ENCODE assay signal across 19 mouse cellular contexts in the genomic region with DNA sequence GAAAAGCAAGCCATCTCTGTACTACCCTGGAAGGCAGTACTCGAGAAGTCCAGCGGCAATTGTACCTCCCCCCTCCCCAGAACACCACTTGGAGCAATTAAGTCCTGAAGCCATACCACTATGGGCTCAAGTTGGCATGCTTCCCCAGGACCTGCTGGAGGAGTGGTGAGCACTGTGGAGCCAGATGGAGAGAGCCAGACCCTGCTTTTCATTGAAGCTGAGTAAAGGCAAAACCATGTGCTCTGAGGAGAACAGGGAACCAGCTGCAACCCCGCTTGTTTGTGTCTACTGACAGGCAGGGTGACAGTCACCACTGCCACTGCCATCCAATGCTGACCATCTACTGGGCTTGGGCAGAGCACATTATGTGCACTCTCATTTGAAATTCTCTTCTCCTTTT. TPM values are rescaled to one million over a fixed set of nuclear protein-coding genes. Genes with fewer than 3 reads are reported as not detected.
A peak's percentile ranks its signal among the peaks of the same experiment; 100 is the strongest.
DNase-seq lines count a peak whose midpoint lies in the region; ATAC-seq and TF ChIP-seq lines count a peak whose summit lies in the region.
"Had no signal": no experiment of that assay in that cellular context is flagged by ENCODE, and none has a peak within 500 bp of the region (broad histone marks: within the 10 kb centered on the region; RNA-seq: fewer than 3 reads in every experiment).

No protein-coding gene starts in this region.

- H3K27ac ChIP-seq in forebrain, embryonic 13.5 days = no peak overlapping the region
- H3K27ac ChIP-seq in forebrain, embryonic 10.5 days = no peak overlapping the region
- H3K27ac ChIP-seq in left cerebral cortex, adult 2 months = no peak overlapping the region
- no peak overlapping the region for H3K27ac ChIP-seq in forebrain, embryonic 15.5 days (replicated peaks)
- H3K27ac ChIP-seq in heart, embryonic 12.5 days (ENCODE audit: poor library complexity, severe bottlenecking) = no peak overlapping the region
- H3K27ac ChIP-seq: embryonic facial prominence, embryonic 12.5 days; hindbrain, embryonic 10.5 days; hindbrain, embryonic 15.5 days had no signal

- no peaks in the 10 kb centered on the region for H3K4me1 ChIP-seq in forebrain, embryonic 13.5 days
- no peaks in the 10 kb centered on the region; the same call in 1 of the 2 replicates for H3K4me1 ChIP-seq in forebrain, embryonic 10.5 days
- H3K4me1 ChIP-seq in forebrain, embryonic 15.5 days = peaks cover 5% of the 10 kb centered on the region; the same call in 1 of the 2 replicates
- no peaks in the 10 kb centered on the region for H3K4me1 ChIP-seq in heart, embryonic 12.5 days (replicated peaks)
- H3K4me1 ChIP-seq: embryonic facial prominence, embryonic 12.5 days; hindbrain, embryonic 10.5 days; hindbrain, embryonic 15.5 days had no signal

- 76% methylated on average over 3 of the region's 3 CpGs for WGBS in forebrain, embryonic 13.5 days
- 85% methylated on average over 3 of the region's 3 CpGs for WGBS in forebrain, embryonic 10.5 days
- 52% methylated on average over 3 of the region's 3 CpGs for WGBS in forebrain, embryonic 15.5 days
- WGBS in heart, embryonic 12.5 days = 69% methylated on average over 3 of the region's 3 CpGs

- intact Hi-C loops in left cerebral cortex, postnatal 4 days (cut with DNase I) = no loop called here
- intact Hi-C loops in left cerebral cortex, adult 2 months (cut with DNase I) = no loop called here

- ATAC-seq in forebrain, embryonic 13.5 days = peak; percentile 65; the same call in 1 of the 2 replicates
- ATAC-seq in forebrain, embryonic 15.5 days (replicated peaks) = peak; percentile 81
- no peak for ATAC-seq in heart, embryonic 12.5 days (ENCODE audit: insufficient number of reproducible peaks, low FRiP score)
- ATAC-seq: inflammation-experienced regulatory T-cells, adult 6 months; intestine, postnatal 0 days had no signal

- TF ChIP-seq POLR2A in brain, embryonic 14.5 days (IDR thresholded peaks at IDR 0.05; ENCODE audit: borderline replicate concordance, extremely low read depth, insufficient read depth, insufficient read length, poor library complexity, severe bottlenecking) = no peak

- H3K9ac ChIP-seq in forebrain, embryonic 13.5 days = no peak overlapping the region
- H3K9ac ChIP-seq in forebrain, embryonic 15.5 days (replicated peaks) = no peak overlapping the region
- H3K9ac ChIP-seq in heart, embryonic 12.5 days = no peak overlapping the region
- H3K9ac ChIP-seq: embryonic facial prominence, embryonic 12.5 days; hindbrain, embryonic 15.5 days had no signal

- H3K4me3 ChIP-seq in forebrain, embryonic 13.5 days = no peak overlapping the region
- no peak overlapping the region for H3K4me3 ChIP-seq in forebrain, embryonic 10.5 days
- no peak overlapping the region for H3K4me3 ChIP-seq in left cerebral cortex, adult 2 months
- H3K4me3 ChIP-seq in forebrain, embryonic 15.5 days = no peak overlapping the region
- no peak overlapping the region for H3K4me3 ChIP-seq in heart, embryonic 12.5 days
- H3K4me3 ChIP-seq: embryonic facial prominence, embryonic 12.5 days; hindbrain, embryonic 10.5 days; hindbrain, embryonic 15.5 days had no signal

- H3K36me3 ChIP-seq in forebrain, embryonic 13.5 days (ENCODE audit: poor library complexity, severe bottlenecking) = no peaks in the 10 kb centered on the region
- H3K36me3 ChIP-seq in forebrain, embryonic 10.5 days (replicated peaks) = no peaks in the 10 kb centered on the region
- H3K36me3 ChIP-seq in forebrain, embryonic 15.5 days = no peaks in the 10 kb centered on the region
- H3K36me3 ChIP-seq in heart, embryonic 12.5 days = no peaks in the 10 kb centered on the region
- H3K36me3 ChIP-seq: embryonic facial prominence, embryonic 12.5 days; hindbrain, embryonic 10.5 days; hindbrain, embryonic 15.5 days had no signal

- no peaks in the 10 kb centered on the region for H3K27me3 ChIP-seq in forebrain, embryonic 13.5 days
- H3K27me3 ChIP-seq in forebrain, embryonic 10.5 days (ENCODE audit: poor library complexity, severe bottlenecking) = no peaks in the 10 kb centered on the region
- no peaks in the 10 kb centered on the region for H3K27me3 ChIP-seq in forebrain, embryonic 15.5 days
- H3K27me3 ChIP-seq in heart, embryonic 12.5 days (replicated peaks) = no peaks in the 10 kb centered on the region
- H3K27me3 ChIP-seq: embryonic facial prominence, embryonic 12.5 days; hindbrain, embryonic 15.5 days had no signal

- no peak overlapping the region for H3K4me2 ChIP-seq in forebrain, embryonic 13.5 days
- no peak overlapping the region for H3K4me2 ChIP-seq in forebrain, embryonic 15.5 days (replicated peaks)
- no peak overlapping the region for H3K4me2 ChIP-seq in heart, embryonic 12.5 days
- H3K4me2 ChIP-seq: embryonic facial prominence, embryonic 12.5 days; heart, embryonic 11.5 days; hindbrain, embryonic 15.5 days had no signal

- no peaks in the 10 kb centered on the region for H3K9me3 ChIP-seq in forebrain, embryonic 13.5 days (replicated peaks)
- no peaks in the 10 kb centered on the region for H3K9me3 ChIP-seq in forebrain, embryonic 10.5 days
- H3K9me3 ChIP-seq in forebrain, embryonic 15.5 days = no peaks in the 10 kb centered on the region
- H3K9me3 ChIP-seq in heart, embryonic 12.5 days (replicated peaks) = 0 out of 2 replicates have a peak, but pooled peaks cover 2% of the 10 kb centered on the region
- H3K9me3 ChIP-seq: embryonic facial prominence, embryonic 12.5 days; hindbrain, embryonic 10.5 days; hindbrain, embryonic 15.5 days had no signal

- no peak for TF ChIP-seq CTCF in left cerebral cortex, adult 2 months (IDR thresholded peaks at IDR 0.05)
- TF ChIP-seq CTCF in brain, embryonic 14.5 days (IDR thresholded peaks at IDR 0.05; ENCODE audit: borderline replicate concordance, extremely low read depth, insufficient read depth, insufficient read length) = no peak

- no peak for DNase-seq in forebrain, embryonic 10.5 days (ENCODE audit: extremely low spot score, low spot score)
- DNase-seq in left cerebral cortex, postnatal 4 days = peak; percentile 67
- no peak for DNase-seq in left cerebral cortex, adult 2 months (ENCODE audit: extremely low spot score in 1 of 2, low spot score in 2 of 2)
- peak; percentile 69 for DNase-seq in brain, embryonic 14.5 days (ENCODE audit: low read depth)
- DNase-seq in gastrocnemius, postnatal 10 days = no peak
- DNase-seq: adrenal gland, postnatal 10 days; cerebellum, adult 18-20 months; cerebellum, postnatal 25 days; heart, adult 18-20 months had no signal

RNA-seq across cellular contexts. Expression of a gene that starts 16.6 kb away (rescaled TPM):
- 0.80 and 1.1 TPM in 2 replicates for polyA plus RNA-seq in forebrain, embryonic 13.5 days (2015; fragmentation: Nextera tagmentation; extraction: Ambion mirVana)
- 1.3 and 1.5 TPM in 2 replicates for polyA plus RNA-seq in forebrain, embryonic 10.5 days (2016; fragmentation: Nextera tagmentation; extraction: Ambion mirVana)
- under 1 TPM; 0.44 to 0.90 TPM for total RNA-seq in left cerebral cortex, postnatal 4 days (2021)
- under 1 TPM; 0.19 to 0.63 TPM for total RNA-seq in left cerebral cortex, adult 2 months (2021)
- polyA plus RNA-seq in brain, embryonic 14.5 days (2012; rRNA removed) = 0.77 and 1.0 TPM in 2 replicates
- polyA plus RNA-seq in forebrain, embryonic 15.5 days (2015; fragmentation: Nextera tagmentation; extraction: Ambion mirVana) = 0.60 and 0.79 TPM in 2 replicates
- polyA plus RNA-seq in heart, embryonic 12.5 days (2016; fragmentation: Nextera tagmentation; extraction: Ambion mirVana) = 0.31 and 0.43 TPM in 2 replicates
- under 1 TPM; 0.18 to 0.26 TPM for total RNA-seq in gastrocnemius, postnatal 10 days (2021)
- total RNA-seq: gastrocnemius, adult 8-10 months; heart, adult 18-20 months had no signal

RNA-seq across cellular contexts. Expression of a gene that starts 16.9 kb away (rescaled TPM):
- polyA plus RNA-seq in forebrain, embryonic 13.5 days (2015; fragmentation: Nextera tagmentation; extraction: Ambion mirVana) = 112 and 113 TPM in 2 replicates
- polyA plus RNA-seq in forebrain, embryonic 10.5 days (2016; fragmentation: Nextera tagmentation; extraction: Ambion mirVana) = 145 and 147 TPM in 2 replicates
- 10 to 100 TPM; 32.4 to 36.6 TPM for total RNA-seq in left cerebral cortex, postnatal 4 days (2021)
- total RNA-seq in left cerebral cortex, adult 2 months (2021) = 10 to 100 TPM; 20.4 to 21.5 TPM
- 46.1 and 47.9 TPM in 2 replicates for polyA plus RNA-seq in brain, embryonic 14.5 days (2012; rRNA removed)
- polyA plus RNA-seq in forebrain, embryonic 15.5 days (2015; fragmentation: Nextera tagmentation; extraction: Ambion mirVana) = 83.9 and 88.4 TPM in 2 replicates
- polyA plus RNA-seq in heart, embryonic 12.5 days (2016; fragmentation: Nextera tagmentation; extraction: Ambion mirVana) = 53.6 and 59.9 TPM in 2 replicates
- total RNA-seq in gastrocnemius, postnatal 10 days (2021) = 10 to 100 TPM; 20.9 to 21.8 TPM

RNA-seq across cellular contexts. Expression of a gene that starts 17.8 kb away (rescaled TPM):
- polyA plus RNA-seq in forebrain, embryonic 13.5 days (2015; fragmentation: Nextera tagmentation; extraction: Ambion mirVana) = 49.0 and 56.6 TPM in 2 replicates
- 29.8 and 36.3 TPM in 2 replicates for polyA plus RNA-seq in forebrain, embryonic 10.5 days (2016; fragmentation: Nextera tagmentation; extraction: Ambion mirVana)
- total RNA-seq in left cerebral cortex, postnatal 4 days (2021) = 10 to 100 TPM; 46.7 to 46.8 TPM
- total RNA-seq in left cerebral cortex, adult 2 months (2021) = 10 to 100 TPM; 25.8 to 27.3 TPM
- polyA plus RNA-seq in brain, embryonic 14.5 days (2012; rRNA removed) = 68.8 and 92.5 TPM in 2 replicates
- 46.7 and 53.4 TPM in 2 replicates for polyA plus RNA-seq in forebrain, embryonic 15.5 days (2015; fragmentation: Nextera tagmentation; extraction: Ambion mirVana)
- polyA plus RNA-seq in heart, embryonic 12.5 days (2016; fragmentation: Nextera tagmentation; extraction: Ambion mirVana) = 60.5 and 73.7 TPM in 2 replicates
- 10 to 100 TPM; 20.1 to 32.8 TPM for total RNA-seq in gastrocnemius, postnatal 10 days (2021)

RNA-seq across cellular contexts. Expression of a gene that starts 22.1 kb away (rescaled TPM):
- polyA plus RNA-seq in forebrain, embryonic 13.5 days (2015; fragmentation: Nextera tagmentation; extraction: Ambion mirVana) = 65.4 and 69.8 TPM in 2 replicates
- 125 and 127 TPM in 2 replicates for polyA plus RNA-seq in forebrain, embryonic 10.5 days (2016; fragmentation: Nextera tagmentation; extraction: Ambion mirVana)
- total RNA-seq in left cerebral cortex, postnatal 4 days (2021) = 10 to 100 TPM; 35.3 to 36.8 TPM
- 10 to 100 TPM; 32.1 to 34.0 TPM for total RNA-seq in left cerebral cortex, adult 2 months (2021)
- 47.2 and 50.2 TPM in 2 replicates for polyA plus RNA-seq in brain, embryonic 14.5 days (2012; rRNA removed)
- 63.3 and 64.3 TPM in 2 replicates for polyA plus RNA-seq in forebrain, embryonic 15.5 days (2015; fragmentation: Nextera tagmentation; extraction: Ambion mirVana)
- polyA plus RNA-seq in heart, embryonic 12.5 days (2016; fragmentation: Nextera tagmentation; extraction: Ambion mirVana) = 74.3 and 80.0 TPM in 2 replicates
- 10 to 100 TPM; 26.9 to 30.0 TPM for total RNA-seq in gastrocnemius, postnatal 10 days (2021)

RNA-seq across cellular contexts. Expression of a gene that starts 38.5 kb away (rescaled TPM):
- polyA plus RNA-seq in forebrain, embryonic 13.5 days (2015; fragmentation: Nextera tagmentation; extraction: Ambion mirVana) = 10.5 and 11.2 TPM in 2 replicates
- polyA plus RNA-seq in forebrain, embryonic 10.5 days (2016; fragmentation: Nextera tagmentation; extraction: Ambion mirVana) = 10.3 and 11.2 TPM in 2 replicates
- 1 to 10 TPM; 5.7 to 6.6 TPM for total RNA-seq in left cerebral cortex, postnatal 4 days (2021)
- 10 to 100 TPM in 1 of 2 experiments, 1 to 10 TPM in 1; 8.3 to 10.3 TPM for total RNA-seq in left cerebral cortex, adult 2 months (2021)
- 6.9 and 8.8 TPM in 2 replicates for polyA plus RNA-seq in brain, embryonic 14.5 days (2012; rRNA removed)
- polyA plus RNA-seq in forebrain, embryonic 15.5 days (2015; fragmentation: Nextera tagmentation; extraction: Ambion mirVana) = 10.8 TPM in 2 replicates
- polyA plus RNA-seq in heart, embryonic 12.5 days (2016; fragmentation: Nextera tagmentation; extraction: Ambion mirVana) = 7.0 and 8.0 TPM in 2 replicates
- total RNA-seq in gastrocnemius, postnatal 10 days (2021) = 1 to 10 TPM; 3.9 to 6.2 TPM

Comparison
In these comparisons a context has a peak if more than half of its experiments do, and no peak if none do; other contexts are left out.
1. DNase-seq: peak in left cerebral cortex, postnatal 4 days (single experiment) and brain, embryonic 14.5 days (single experiment); none in forebrain, embryonic 10.5 days (single experiment), left cerebral cortex, adult 2 months (0 of 2) and gastrocnemius, postnatal 10 days (single experiment).